Mouse (Mus musculus) frontal cortex, postnatal 14 days (tissue): ENCODE measurements around the gene Satl1.

Experiments used
- DNase-seq, 2 experiments: peaks; one replicate each; pipeline ENCODE4 v3.0.0; 2022; ENCODE audit warnings: low spot score in 2 of 2

Gene Satl1

DNA sequence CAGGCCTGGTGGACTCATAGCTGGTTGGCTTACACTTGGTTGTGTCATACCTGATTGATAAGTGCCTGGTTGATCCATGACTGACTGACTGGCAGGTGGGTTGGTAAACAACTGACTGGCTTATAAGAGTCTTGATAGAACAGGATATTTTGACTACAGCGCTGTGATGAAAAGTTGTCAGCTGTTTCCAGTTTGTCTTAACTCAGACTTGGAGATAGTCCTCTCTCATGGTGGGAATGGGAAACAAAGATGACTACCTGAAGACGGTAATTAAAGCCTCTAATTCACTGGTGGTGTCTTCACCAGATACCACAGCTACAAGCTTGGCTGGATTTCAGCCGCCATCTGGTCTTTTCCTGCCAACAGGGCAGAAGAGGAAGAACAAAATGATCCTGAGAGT is at the start of gene Satl1:
Gene Satl1 (minus strand): TSS at position 101 of the 400 bp plus-strand sequence.
- no peak for DNase-seq

DNA sequence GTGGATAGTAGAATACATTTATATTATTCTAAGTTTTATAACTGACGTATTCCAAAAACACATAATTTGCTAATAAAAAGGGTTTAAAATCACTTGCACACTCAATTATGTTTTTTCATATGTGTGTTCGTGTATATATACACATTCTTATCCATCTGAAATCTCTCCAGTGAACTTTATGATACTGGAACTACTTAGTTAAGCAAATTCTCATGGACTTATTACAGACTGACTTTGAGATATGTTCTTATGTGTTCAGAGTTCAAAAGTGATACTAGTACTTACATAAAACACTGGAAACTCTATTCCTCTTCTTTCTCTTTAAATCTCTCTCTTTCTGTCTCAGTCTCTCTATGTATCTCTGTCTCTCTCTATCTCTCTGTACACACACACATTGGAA is 31.5 kb upstream of the Satl1 start:
- no peak for DNase-seq

DNA sequence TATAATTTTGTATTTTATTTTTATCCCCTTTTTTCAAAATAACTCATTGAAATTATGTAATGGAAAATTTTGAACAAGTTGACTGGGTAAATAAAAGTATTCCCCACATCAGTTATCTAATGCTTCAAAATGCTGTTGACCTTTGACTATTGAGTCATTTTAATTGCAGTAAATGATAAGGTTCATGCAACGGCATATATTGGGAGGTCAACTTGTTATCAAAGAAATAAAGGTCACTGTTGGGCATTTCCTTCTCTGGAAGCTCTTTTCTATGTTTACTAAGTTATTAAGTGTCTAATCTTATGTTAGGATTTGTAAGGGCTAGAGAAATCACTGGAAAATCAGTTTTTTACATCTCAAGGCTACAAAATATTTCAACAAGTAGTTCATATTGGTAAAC is 31.0 kb upstream of the Satl1 start:
- no peak for DNase-seq

DNA sequence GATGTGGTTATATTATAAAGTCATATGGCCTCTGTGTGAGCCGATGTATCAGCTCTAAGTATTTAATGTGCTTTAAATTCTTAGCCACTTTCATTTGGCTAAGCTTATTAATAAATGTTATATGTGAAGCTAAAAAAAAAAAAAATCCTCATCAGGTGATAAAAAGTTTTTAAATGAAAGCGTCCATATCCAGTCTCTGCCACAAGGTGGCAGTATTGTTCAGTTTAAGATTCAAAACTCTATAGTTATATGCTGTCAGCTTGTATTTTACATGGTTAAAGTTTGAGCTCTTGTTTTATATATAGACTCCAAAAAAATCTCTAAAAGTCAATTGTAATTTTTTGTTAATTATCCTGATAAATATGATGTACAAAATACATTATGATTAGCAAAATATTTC is 16.4 kb upstream of the Satl1 start:
- peak in 1 of 2 experiments; percentile 7 for DNase-seq

DNA sequence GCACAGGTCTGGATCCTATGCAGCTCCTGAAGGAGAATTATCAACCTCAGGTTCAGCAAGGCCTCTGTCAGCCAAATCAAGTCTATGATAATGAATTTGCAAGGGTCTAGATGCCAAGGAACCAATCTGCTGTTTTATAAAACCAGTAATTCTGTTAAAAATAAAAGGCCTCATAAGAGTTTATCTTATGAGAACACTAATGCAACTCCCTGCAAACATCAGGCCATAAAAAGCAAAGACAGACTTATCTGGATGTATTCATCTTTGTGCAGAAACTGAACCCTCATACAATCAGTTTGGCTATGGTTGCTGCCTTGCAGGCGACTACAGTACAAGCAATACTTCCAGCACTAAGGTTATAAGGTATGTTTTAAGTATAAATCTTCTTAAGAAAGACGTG is 5.7 kb upstream of the Satl1 start:
- no peak for DNase-seq

DNA sequence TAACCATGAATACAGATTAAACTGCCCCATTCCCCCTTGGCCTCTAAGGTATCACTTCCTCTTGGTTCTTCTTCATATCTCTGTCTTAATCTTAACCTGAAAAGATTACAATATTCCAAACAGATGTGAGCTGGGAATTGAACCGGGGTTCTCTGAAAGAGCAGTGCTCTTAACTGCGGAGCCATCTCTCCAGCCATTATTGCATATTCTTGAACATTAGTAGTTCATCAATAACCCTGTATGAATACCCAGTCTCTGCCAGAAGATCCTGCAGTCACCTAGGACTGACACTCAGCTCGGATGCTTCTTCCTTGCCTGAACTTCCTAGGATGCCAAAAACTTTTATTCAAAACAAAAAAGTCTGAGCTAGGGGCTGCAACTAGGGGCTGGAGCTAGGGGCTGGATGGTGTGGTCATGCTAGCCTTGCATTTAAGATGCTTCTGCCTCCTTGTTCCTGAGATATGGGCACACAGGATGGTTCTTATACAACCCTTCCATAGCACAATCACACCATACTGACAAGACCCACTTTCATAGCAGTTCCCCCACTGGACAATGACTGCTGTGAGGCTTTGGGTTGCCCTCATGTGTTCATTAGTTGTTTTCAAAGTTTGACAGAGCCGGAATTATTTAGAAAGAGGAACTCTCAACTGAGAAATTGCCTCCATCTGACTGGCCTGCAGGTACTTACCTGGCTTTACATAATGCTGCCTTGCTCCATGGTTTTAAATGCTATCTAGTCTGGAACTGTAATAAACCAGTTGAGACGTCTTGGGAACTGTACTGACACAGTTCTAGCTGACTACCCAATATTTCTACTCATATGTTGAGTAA is 35.8 kb downstream of the Satl1 start:
- peak; percentile 12 to 18 for DNase-seq

DNA sequence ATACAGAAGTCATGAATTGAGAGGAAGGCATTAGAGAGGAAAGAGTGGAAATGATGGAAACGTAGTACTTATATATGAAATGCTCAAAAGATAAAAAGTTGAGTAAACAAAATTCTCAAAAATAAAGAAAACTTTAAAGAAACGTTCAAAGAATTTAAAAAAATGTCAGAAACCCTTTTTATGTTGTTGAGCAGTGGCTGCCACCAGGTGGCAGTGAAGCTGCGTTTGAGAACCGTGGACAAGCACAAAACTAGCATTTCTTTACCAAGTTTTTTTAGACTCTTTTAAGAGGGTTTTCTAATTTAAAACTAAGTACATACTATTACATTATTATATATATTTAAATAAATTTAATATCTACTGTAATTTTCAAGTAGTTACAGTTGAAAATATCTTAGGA is 38.2 kb downstream of the Satl1 start:
- DNase-seq, result no peak

DNA sequence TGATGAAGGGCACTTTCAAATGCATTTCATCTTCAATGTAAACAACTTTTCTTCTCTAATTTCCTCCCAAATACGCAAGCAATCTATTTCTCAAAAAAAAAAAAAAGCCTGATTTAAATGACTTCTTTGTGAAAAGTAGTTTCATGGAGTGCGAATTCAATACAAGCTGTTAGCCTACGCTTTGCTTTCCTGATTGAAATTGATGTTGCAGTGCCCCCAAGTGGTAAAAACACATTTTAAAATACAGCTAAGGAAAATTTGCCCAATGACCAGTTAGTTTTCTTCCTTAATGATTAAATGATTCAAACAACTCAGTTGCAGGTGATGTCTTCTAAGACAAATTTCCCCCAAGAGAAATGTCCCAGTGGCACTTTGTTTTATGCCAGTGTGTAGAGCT is 58.2 kb downstream of the Satl1 start:
- no peak for DNase-seq

DNA sequence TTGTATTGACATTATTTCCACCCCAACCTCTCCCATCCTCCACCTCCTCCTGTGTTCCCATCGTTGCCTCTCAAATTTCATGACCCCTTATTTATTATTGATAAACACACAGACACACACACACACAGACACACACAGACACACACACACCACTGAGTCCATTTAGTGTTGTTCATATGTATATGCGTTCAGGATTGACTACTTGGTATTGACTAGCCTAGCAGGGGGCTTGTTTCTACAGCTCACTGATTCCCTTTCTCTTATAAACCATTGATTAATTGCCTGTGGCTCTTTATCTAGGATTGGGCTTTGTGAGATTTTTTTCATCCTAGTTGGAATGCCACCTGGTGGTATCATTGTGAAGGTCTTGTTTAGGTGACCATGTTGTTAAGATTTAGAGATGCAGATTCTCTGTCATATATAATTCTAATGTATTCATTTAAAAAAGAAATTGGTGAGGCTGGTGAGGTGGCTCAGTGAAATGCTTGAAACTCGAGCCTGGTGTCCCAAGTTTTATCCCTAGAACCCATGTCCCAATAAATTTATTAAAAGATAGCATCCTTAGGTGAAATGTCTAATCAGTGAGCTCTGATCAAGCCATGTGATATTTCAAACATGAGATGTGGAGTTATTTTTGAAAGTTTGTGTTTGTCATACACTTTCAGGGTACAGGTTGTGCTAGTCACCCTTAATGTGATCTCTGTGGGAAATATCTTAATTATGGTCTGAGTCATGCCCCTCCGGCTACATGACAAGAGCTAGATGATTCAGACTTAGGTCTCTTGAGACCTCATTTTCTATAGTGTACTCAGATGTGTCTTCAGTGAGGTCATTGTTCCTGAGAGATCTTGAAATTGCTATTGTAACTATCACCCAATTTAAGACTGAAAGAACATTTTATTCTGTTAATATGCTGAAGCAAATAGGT is 58.8 kb downstream of the Satl1 start:
- no peak for DNase-seq

DNA sequence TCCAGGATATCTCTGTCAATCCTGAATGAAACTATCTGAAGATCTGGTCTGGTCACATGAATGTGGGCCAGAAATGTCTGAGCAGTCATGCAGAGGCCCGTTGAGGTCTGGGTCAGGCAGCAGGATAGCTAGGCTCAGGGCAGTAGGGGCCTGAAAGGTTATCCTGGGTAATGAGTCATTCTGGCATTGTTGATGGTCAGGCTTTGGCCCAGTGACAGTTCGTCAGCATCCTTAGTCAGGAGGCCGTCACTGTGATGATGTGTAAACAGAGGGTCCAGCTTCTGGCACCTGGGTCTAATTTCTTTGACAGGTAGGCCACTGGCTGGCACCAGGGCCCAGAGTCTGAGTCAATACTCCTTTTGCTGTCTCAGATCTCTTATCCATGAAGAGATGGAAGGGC is 67.1 kb downstream of the Satl1 start:
- DNase-seq, result no peak
